Mouse (Mus musculus): ENCODE measurements at regions not wholly inside any gene's neighbourhood (a gene's known extent, or its start where the extent isn't known, plus 50 kb on each side); places are given as distances from the start of the nearest gene placed in this dataset.

DNA sequence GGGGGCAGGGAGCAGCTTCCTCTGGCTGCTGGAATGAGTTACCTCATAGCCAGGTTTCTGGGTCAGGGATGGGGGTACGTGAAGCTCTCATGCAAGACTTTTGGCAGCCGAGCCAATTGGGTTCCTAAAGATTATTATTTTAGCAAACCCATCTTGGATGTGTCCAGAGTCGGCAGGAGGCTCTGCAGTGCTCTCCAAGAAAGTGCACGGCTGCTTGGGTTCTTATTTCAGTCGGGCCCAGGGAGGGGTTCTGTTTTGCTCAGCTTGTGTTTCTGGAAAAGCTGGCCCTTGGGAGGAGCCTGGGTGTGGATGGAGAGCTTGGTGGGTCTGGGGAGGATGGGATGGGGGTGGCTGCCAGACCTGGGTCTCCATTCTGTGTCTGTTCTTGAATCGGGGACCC lies 70.8 kb downstream of the Gm26897 start:
- H3K9ac ChIP-seq (ENCODE audit: low read length): no peak overlapping the region
- H3K4me2 ChIP-seq (ENCODE audit: low read length): no peak overlapping the region
- no peaks in the 10 kb centered on the region for H3K9me3 ChIP-seq (replicated peaks; ENCODE audit: control insufficient read depth, low read length)
- H3K27me3 ChIP-seq (replicated peaks; ENCODE audit: control insufficient read depth, insufficient read depth, low read length): no peaks in the 10 kb centered on the region
- ATAC-seq: no peak
- H3K36me3 ChIP-seq (ENCODE audit: control insufficient read depth, insufficient read depth, low read length): no peaks in the 10 kb centered on the region
- no peak for DNase-seq (ENCODE audit: low spot score)
- 0 out of 2 replicates have a peak, but pooled peaks cover 2% of the 10 kb centered on the region for H3K4me1 ChIP-seq (ENCODE audit: control insufficient read depth, insufficient read depth, low read length)
- H3K4me3 ChIP-seq (ENCODE audit: low read depth, low read length): no peak overlapping the region
- 77% methylated on average over 6 of the region's 6 CpGs for WGBS
- no peak overlapping the region for H3K27ac ChIP-seq (ENCODE audit: low read depth, low read length)

GRCm38 (mm10) chr5:111805150-111805549 lies 71.4 kb downstream of the Gm26897 start:
- Histone ChIP-seq H3K9ac (ENCODE audit: low read length) (no peak overlapping the region), H3K9me3 (replicated peaks; ENCODE audit: control insufficient read depth, low read length) (no peaks in the 10 kb centered on the region), H3K4me3 (ENCODE audit: low read depth, low read length) (no peak overlapping the region), H3K36me3 (ENCODE audit: control insufficient read depth, insufficient read depth, low read length) (no peaks in the 10 kb centered on the region), H3K4me1 (ENCODE audit: control insufficient read depth, insufficient read depth, low read length) (0 out of 2 replicates have a peak, but pooled peaks cover 2% of the 10 kb centered on the region), H3K4me2 (ENCODE audit: low read length) (no peak overlapping the region), H3K27me3 (replicated peaks; ENCODE audit: control insufficient read depth, insufficient read depth, low read length) (no peaks in the 10 kb centered on the region), H3K27ac (ENCODE audit: low read depth, low read length) (no peak overlapping the region)
- WGBS: 74% methylated on average over 7 of the region's 7 CpGs
- DNase-seq (ENCODE audit: low spot score) (no peak), ATAC-seq (no peak)

DNA sequence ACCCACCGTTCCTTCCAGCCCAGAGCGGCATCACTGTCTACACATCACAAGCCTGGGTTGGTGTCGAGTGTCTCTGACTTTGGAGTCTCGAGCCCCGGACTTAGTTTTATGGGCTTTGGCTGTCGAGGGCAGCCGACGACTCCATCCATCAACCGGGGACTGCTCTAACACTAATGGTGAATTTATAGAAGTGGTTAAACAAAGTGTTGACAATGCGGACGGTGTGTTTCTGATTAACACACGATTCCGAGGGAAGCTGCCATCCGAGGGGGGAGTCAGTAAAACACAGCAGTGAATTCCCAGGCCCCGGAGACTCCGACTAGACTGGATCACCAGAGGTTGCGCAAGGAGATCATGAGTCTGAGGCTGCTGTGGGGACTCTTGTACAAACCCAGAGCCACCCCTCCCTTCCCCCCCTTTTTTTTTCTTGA lies 72.1 kb downstream of the Gm26897 start:
- Histone ChIP-seq H3K4me2 (ENCODE audit: low read length) (no peak overlapping the region), H3K4me3 (ENCODE audit: low read depth, low read length) (no peak overlapping the region), H3K9me3 (replicated peaks; ENCODE audit: control insufficient read depth, low read length) (no peaks in the 10 kb centered on the region), H3K9ac (ENCODE audit: low read length) (no peak overlapping the region), H3K4me1 (ENCODE audit: control insufficient read depth, insufficient read depth, low read length) (0 out of 2 replicates have a peak, but pooled peaks cover 2% of the 10 kb centered on the region), H3K36me3 (ENCODE audit: control insufficient read depth, insufficient read depth, low read length) (no peaks in the 10 kb centered on the region), H3K27ac (ENCODE audit: low read depth, low read length) (no peak overlapping the region), H3K27me3 (replicated peaks; ENCODE audit: control insufficient read depth, insufficient read depth, low read length) (no peaks in the 10 kb centered on the region)
- WGBS: 76% methylated on average over 17 of the region's 17 CpGs
- DNase-seq (ENCODE audit: low spot score) (no peak), ATAC-seq (no peak)

DNA sequence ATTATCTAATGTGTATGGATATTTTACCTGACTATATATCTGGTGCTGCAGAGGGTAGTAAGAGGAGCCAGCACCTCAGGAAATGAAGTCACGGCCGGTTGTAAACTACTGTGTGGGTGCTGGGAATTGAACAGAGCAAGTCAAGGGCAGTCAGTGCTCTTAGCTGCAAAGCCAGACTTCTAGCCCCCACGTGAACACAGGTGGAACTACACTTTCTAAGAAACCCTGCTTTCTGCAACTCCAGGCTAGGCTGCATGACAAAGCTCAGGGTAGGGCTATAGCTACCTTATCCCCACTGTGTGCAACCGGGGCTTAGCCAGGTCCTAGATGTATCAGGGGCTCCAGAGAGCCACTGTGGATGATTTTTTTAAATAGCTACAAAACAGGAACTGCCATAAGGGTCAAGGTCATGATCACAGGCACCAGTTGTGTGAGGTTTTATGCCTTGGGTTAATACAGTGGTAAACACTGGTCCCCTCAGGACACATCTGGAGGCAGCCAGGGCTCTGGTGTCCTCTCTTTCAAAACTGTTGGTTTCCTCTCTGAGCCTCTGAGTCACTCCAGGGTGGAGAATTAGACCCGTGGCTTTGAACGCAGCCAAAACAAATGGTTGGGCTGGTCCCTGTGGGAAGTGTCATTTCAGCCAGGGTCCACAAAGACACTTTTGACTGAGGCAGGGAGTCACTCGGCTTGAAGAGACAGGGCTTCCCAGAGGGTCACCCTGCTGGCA lies 76.5 kb downstream of the Gm26897 start:
- Histone ChIP-seq H3K4me1 (ENCODE audit: control insufficient read depth, insufficient read depth, low read length) (peaks cover 16% of the 10 kb centered on the region), H3K36me3 (ENCODE audit: control insufficient read depth, insufficient read depth, low read length) (no peaks in the 10 kb centered on the region), H3K27ac (ENCODE audit: low read depth, low read length) (peak overlapping the region; percentile 0; the same call in 1 of the 2 replicates), H3K4me3 (ENCODE audit: low read depth, low read length) (no peak overlapping the region), H3K27me3 (replicated peaks; ENCODE audit: control insufficient read depth, insufficient read depth, low read length) (no peaks in the 10 kb centered on the region), H3K9me3 (replicated peaks; ENCODE audit: control insufficient read depth, low read length) (no peaks in the 10 kb centered on the region), H3K9ac (ENCODE audit: low read length) (no peak overlapping the region), H3K4me2 (ENCODE audit: low read length) (no peak overlapping the region)
- 44% methylated on average over 7 of the region's 7 CpGs for WGBS
- ATAC-seq (no peak), DNase-seq (ENCODE audit: low spot score) (no peak)

- ATAC-seq (peak; percentile 18; the same call in 1 of the 2 replicates), DNase-seq (ENCODE audit: low spot score) (peak; percentile 28)
- H3K9me3 ChIP-seq (replicated peaks; ENCODE audit: control insufficient read depth, low read length): no peaks in the 10 kb centered on the region
- H3K27me3 ChIP-seq (replicated peaks; ENCODE audit: control insufficient read depth, insufficient read depth, low read length): no peaks in the 10 kb centered on the region
- H3K4me3 ChIP-seq (ENCODE audit: low read depth, low read length): no peak overlapping the region
- 0 out of 2 replicates have a peak overlapping the region, but pooled peaks have one; percentile 9 for H3K27ac ChIP-seq (ENCODE audit: low read depth, low read length)
- H3K9ac ChIP-seq (ENCODE audit: low read length): no peak overlapping the region
- 47% methylated on average over 7 of the region's 7 CpGs for WGBS
- H3K36me3 ChIP-seq (ENCODE audit: control insufficient read depth, insufficient read depth, low read length): no peaks in the 10 kb centered on the region
- H3K4me2 ChIP-seq (ENCODE audit: low read length): no peak overlapping the region
- peaks cover 16% of the 10 kb centered on the region for H3K4me1 ChIP-seq (ENCODE audit: control insufficient read depth, insufficient read depth, low read length)
Measured at GRCm38 (mm10) chr5:111812581-111812980, 78.9 kb downstream of the Gm26897 start.

GRCm38 (mm10) chr5:111813090-111813753 lies 79.5 kb downstream of the Gm26897 start:
- Histone ChIP-seq H3K4me1 (ENCODE audit: control insufficient read depth, insufficient read depth, low read length) (peaks cover 14% of the 10 kb centered on the region), H3K36me3 (ENCODE audit: control insufficient read depth, insufficient read depth, low read length) (no peaks in the 10 kb centered on the region), H3K9ac (ENCODE audit: low read length) (no peak overlapping the region), H3K9me3 (replicated peaks; ENCODE audit: control insufficient read depth, low read length) (no peaks in the 10 kb centered on the region), H3K27me3 (replicated peaks; ENCODE audit: control insufficient read depth, insufficient read depth, low read length) (no peaks in the 10 kb centered on the region), H3K27ac (ENCODE audit: low read depth, low read length) (0 out of 2 replicates have a peak overlapping the region, but pooled peaks have one; percentile 9), H3K4me2 (ENCODE audit: low read length) (no peak overlapping the region), H3K4me3 (ENCODE audit: low read depth, low read length) (no peak overlapping the region)
- ATAC-seq (peak; percentile 60; the same call in 1 of the 2 replicates), DNase-seq (ENCODE audit: low spot score) (peak; percentile 74)
- WGBS: 47% methylated on average over 6 of the region's 6 CpGs

- H3K4me3 ChIP-seq (ENCODE audit: low read depth, low read length): no peak overlapping the region
- ATAC-seq: no peak
- no peak for DNase-seq (ENCODE audit: low spot score)
- no peaks in the 10 kb centered on the region for H3K36me3 ChIP-seq (ENCODE audit: control insufficient read depth, insufficient read depth, low read length)
- no peak overlapping the region for H3K27ac ChIP-seq (ENCODE audit: low read depth, low read length)
- no peak overlapping the region for H3K9ac ChIP-seq (ENCODE audit: low read length)
- H3K9me3 ChIP-seq (replicated peaks; ENCODE audit: control insufficient read depth, low read length): no peaks in the 10 kb centered on the region
- H3K27me3 ChIP-seq (replicated peaks; ENCODE audit: control insufficient read depth, insufficient read depth, low read length): no peaks in the 10 kb centered on the region
- H3K4me1 ChIP-seq (ENCODE audit: control insufficient read depth, insufficient read depth, low read length): peaks cover 14% of the 10 kb centered on the region
- 93% methylated on average over 20 of the region's 20 CpGs for WGBS
- no peak overlapping the region for H3K4me2 ChIP-seq (ENCODE audit: low read length)
Measured at GRCm38 (mm10) chr5:111814893-111815760, 81.4 kb downstream of the Gm26897 start.

- ATAC-seq (no peak), DNase-seq (ENCODE audit: low spot score) (no peak)
- Histone ChIP-seq H3K4me3 (ENCODE audit: low read depth, low read length) (no peak overlapping the region), H3K27me3 (replicated peaks; ENCODE audit: control insufficient read depth, insufficient read depth, low read length) (no peaks in the 10 kb centered on the region), H3K9me3 (replicated peaks; ENCODE audit: control insufficient read depth, low read length) (no peaks in the 10 kb centered on the region), H3K4me2 (ENCODE audit: low read length) (no peak overlapping the region), H3K4me1 (ENCODE audit: control insufficient read depth, insufficient read depth, low read length) (no peaks in the 10 kb centered on the region; the same call in 1 of the 2 replicates), H3K27ac (ENCODE audit: low read depth, low read length) (no peak overlapping the region), H3K36me3 (ENCODE audit: control insufficient read depth, insufficient read depth, low read length) (no peaks in the 10 kb centered on the region), H3K9ac (ENCODE audit: low read length) (no peak overlapping the region)
- 88% methylated on average over 9 of the region's 9 CpGs for WGBS
Measured at GRCm38 (mm10) chr5:111820963-111821362, 87.2 kb downstream of the Gm26897 start.
